Mouse (Mus musculus): Measurements from ENCODE around the gene H2-Eb2. TPM values are rescaled to one million over a fixed set of nuclear protein-coding genes. Genes with fewer than 3 reads are reported as not detected.

H2-Eb2 gene
- polyA plus RNA-seq, 2 experiments = not detected

DNA sequence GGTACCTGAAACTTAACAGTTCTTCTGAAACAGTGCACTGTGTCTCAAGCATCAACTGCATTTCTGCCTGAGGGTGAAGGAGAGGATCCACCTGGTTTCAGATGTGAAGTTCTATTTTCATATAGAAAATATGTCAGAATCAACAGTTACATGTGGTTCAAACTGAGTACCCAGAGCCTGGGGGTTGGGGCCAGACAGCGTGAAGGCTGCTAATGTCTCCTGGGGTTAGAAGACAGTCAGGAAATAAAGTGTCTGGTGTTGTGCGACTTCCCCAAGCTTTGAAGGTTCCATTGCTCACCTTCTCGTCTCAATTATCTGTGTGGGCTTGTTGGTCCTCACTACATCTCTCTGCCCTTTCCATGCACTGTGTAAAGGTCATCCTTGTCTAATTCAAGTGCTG, 908 bp downstream of the H2-Eb2 start:
- no peak overlapping the region for H3K9ac ChIP-seq (ENCODE audit: low read depth, low read length, severe bottlenecking)
- H3K4me2 ChIP-seq (replicated peaks; ENCODE audit: low read depth, low read length, severe bottlenecking) = no peak overlapping the region
- H3K27ac ChIP-seq (replicated peaks; ENCODE audit: low read depth, low read length) = no peak overlapping the region
- H3K9me3 ChIP-seq (ENCODE audit: control insufficient read depth, low read length) = no peaks in the 10 kb centered on the region
- no peaks in the 10 kb centered on the region for H3K4me1 ChIP-seq (ENCODE audit: control insufficient read depth, insufficient read depth, low read length)
- H3K27me3 ChIP-seq (ENCODE audit: control insufficient read depth, insufficient read depth, low read length) = no peaks in the 10 kb centered on the region
- DNase-seq (ENCODE audit: low spot score) = no peak
- 76% methylated on average over 3 of the region's 3 CpGs for WGBS
- no peaks in the 10 kb centered on the region for H3K36me3 ChIP-seq (ENCODE audit: control insufficient read depth, insufficient read depth, low read length)
- no peak overlapping the region for H3K4me3 ChIP-seq (replicated peaks; ENCODE audit: low read length)
- TF ChIP-seq POLR2A (IDR thresholded peaks at IDR 0.05; ENCODE audit: borderline replicate concordance, extremely low read depth, insufficient read depth, insufficient read length) = no peak
- no peak for ATAC-seq (ENCODE audit: low FRiP score, low read depth)

DNA sequence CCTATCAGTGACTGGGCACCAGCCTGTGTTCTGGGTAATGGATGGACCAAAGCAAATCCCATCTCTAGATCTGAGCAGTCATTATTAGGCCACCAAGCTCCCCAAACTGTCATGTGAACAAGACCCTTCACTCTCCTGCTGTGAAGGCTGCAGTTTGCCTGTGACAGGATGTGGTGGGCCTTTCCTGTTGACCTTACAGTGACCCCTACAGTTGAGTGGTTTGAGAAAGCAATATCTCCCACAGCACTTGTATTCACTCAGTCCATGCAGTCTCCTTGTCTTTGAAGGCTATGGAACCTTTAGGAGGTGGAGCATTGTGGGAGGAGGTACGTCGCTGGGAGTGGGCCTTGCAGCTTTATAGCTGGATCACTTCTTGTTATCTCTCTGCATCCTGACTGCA, 4.3 kb downstream of the H2-Eb2 start:
- H3K27me3 ChIP-seq (ENCODE audit: control insufficient read depth, insufficient read depth, low read length) = no peaks in the 10 kb centered on the region
- no peak for TF ChIP-seq POLR2A (IDR thresholded peaks at IDR 0.05; ENCODE audit: borderline replicate concordance, extremely low read depth, insufficient read depth, insufficient read length)
- H3K4me2 ChIP-seq (replicated peaks; ENCODE audit: low read depth, low read length, severe bottlenecking) = no peak overlapping the region
- H3K4me3 ChIP-seq (replicated peaks; ENCODE audit: low read length) = no peak overlapping the region
- 42% methylated on average over 2 of the region's 2 CpGs for WGBS
- H3K9me3 ChIP-seq (ENCODE audit: control insufficient read depth, low read length) = no peaks in the 10 kb centered on the region
- H3K9ac ChIP-seq (ENCODE audit: low read depth, low read length, severe bottlenecking) = no peak overlapping the region
- no peaks in the 10 kb centered on the region for H3K36me3 ChIP-seq (ENCODE audit: control insufficient read depth, insufficient read depth, low read length)
- no peaks in the 10 kb centered on the region for H3K4me1 ChIP-seq (ENCODE audit: control insufficient read depth, insufficient read depth, low read length)
- ATAC-seq (ENCODE audit: low FRiP score, low read depth) (no peak), DNase-seq (ENCODE audit: low spot score) (no peak)
- H3K27ac ChIP-seq (replicated peaks; ENCODE audit: low read depth, low read length) = no peak overlapping the region

DNA sequence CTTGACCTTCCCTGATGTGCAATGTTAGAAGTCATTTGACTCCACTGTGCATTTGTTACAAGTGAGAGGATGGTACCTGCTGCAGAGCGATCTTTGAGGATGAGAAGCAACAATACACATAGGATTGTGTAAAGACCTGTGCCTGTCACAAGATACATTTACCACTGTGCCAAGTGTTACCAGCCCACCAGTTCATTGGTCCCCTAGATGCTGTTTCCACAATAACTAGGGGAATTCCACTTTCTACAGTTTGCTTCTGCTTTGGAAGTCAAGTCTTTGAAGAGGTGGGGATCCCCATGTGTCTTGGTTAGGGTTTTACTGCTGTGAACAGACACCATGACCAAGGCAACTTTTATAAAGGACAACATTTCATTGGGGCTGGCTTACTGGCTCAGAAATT, 5.7 kb downstream of the H2-Eb2 start:
- DNase-seq (ENCODE audit: low spot score) = no peak
- H3K27me3 ChIP-seq (ENCODE audit: control insufficient read depth, insufficient read depth, low read length) = no peaks in the 10 kb centered on the region
- no peaks in the 10 kb centered on the region for H3K36me3 ChIP-seq (ENCODE audit: control insufficient read depth, insufficient read depth, low read length)
- no peak for TF ChIP-seq POLR2A (IDR thresholded peaks at IDR 0.05; ENCODE audit: borderline replicate concordance, extremely low read depth, insufficient read depth, insufficient read length)
- H3K4me3 ChIP-seq (replicated peaks; ENCODE audit: low read length) = no peak overlapping the region
- H3K4me1 ChIP-seq (ENCODE audit: control insufficient read depth, insufficient read depth, low read length) = no peaks in the 10 kb centered on the region
- no peak overlapping the region for H3K4me2 ChIP-seq (replicated peaks; ENCODE audit: low read depth, low read length, severe bottlenecking)
- no peaks in the 10 kb centered on the region for H3K9me3 ChIP-seq (ENCODE audit: control insufficient read depth, low read length)
- ATAC-seq (ENCODE audit: low FRiP score, low read depth) = no peak
- H3K9ac ChIP-seq (ENCODE audit: low read depth, low read length, severe bottlenecking) = no peak overlapping the region
- H3K27ac ChIP-seq (replicated peaks; ENCODE audit: low read depth, low read length) = no peak overlapping the region
- WGBS = 96% methylated on average over 1 of the region's 1 CpGs

DNA sequence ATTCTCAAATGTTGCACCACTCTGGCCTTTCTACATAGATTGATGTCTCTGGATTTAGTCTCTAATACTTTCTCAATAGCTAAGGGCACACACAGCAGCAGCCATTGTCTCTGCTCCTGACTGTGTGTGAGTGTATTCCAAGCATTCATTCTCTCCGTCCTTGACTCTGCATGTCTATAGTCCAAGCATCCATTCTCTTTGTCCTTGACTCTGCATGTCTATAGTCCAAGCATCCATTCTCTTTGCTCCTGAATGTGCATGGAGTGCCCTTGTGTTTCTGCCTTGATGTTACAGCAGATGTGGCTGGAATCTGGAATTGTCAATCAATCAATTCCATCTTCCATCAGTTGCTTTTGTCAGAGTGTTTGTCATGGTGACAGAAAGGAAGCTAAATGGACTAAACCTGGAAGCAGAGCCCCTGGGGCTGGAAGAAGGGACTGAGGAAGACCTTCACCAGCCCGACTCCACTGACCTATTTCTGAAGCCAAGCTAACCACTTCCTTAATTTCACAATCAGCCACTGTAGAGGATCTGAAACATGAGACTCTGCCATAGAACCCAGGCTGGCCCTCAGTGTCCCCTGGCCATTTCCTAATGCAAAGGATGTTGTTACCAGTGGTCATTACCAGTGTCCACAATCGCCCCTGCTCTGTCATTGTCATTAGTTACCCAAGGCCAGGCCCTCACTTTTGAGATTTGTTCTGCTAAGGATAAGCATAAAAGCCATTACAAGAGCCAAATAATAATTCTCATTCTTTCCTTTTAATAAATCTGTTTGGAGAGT, 15.3 kb downstream of the H2-Eb2 start:
- no peaks in the 10 kb centered on the region for H3K27me3 ChIP-seq (ENCODE audit: control insufficient read depth, insufficient read depth, low read length)
- H3K4me2 ChIP-seq (replicated peaks; ENCODE audit: low read depth, low read length, severe bottlenecking) = no peak overlapping the region
- no peaks in the 10 kb centered on the region for H3K4me1 ChIP-seq (ENCODE audit: control insufficient read depth, insufficient read depth, low read length)
- TF ChIP-seq POLR2A (IDR thresholded peaks at IDR 0.05; ENCODE audit: borderline replicate concordance, extremely low read depth, insufficient read depth, insufficient read length) = no peak
- DNase-seq (ENCODE audit: low spot score) (no peak), ATAC-seq (ENCODE audit: low FRiP score, low read depth) (no peak)
- no peak overlapping the region for H3K9ac ChIP-seq (ENCODE audit: low read depth, low read length, severe bottlenecking)
- no peaks in the 10 kb centered on the region for H3K36me3 ChIP-seq (ENCODE audit: control insufficient read depth, insufficient read depth, low read length)
- no peaks in the 10 kb centered on the region for H3K9me3 ChIP-seq (ENCODE audit: control insufficient read depth, low read length)
- H3K4me3 ChIP-seq (replicated peaks; ENCODE audit: low read length) = no peak overlapping the region
- WGBS = 64% methylated on average over 3 of the region's 3 CpGs
- H3K27ac ChIP-seq (replicated peaks; ENCODE audit: low read depth, low read length) = no peak overlapping the region

DNA sequence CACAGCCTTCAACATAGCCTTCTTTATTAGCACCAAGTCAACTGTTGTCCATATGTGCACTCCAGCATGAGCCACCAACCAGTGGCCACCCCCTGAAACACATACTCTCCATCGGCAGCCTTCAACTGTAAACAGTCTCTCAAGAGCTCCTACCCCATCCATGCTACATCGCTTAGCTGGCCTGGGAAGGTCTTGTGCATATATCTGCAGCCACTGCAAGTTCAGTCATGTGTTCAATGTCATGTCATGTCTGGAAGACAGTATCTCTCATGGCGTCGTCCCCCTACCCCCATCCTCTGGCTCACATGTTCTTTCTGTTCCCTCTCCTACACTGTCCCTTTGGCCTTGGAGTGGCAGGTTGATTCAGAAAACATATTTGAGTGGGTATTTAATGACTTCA, 19.4 kb downstream of the H2-Eb2 start:
- Histone ChIP-seq H3K4me1 (ENCODE audit: control insufficient read depth, insufficient read depth, low read length) (no peaks in the 10 kb centered on the region), H3K36me3 (ENCODE audit: control insufficient read depth, insufficient read depth, low read length) (no peaks in the 10 kb centered on the region), H3K4me3 (replicated peaks; ENCODE audit: low read length) (no peak overlapping the region), H3K27me3 (ENCODE audit: control insufficient read depth, insufficient read depth, low read length) (no peaks in the 10 kb centered on the region), H3K4me2 (replicated peaks; ENCODE audit: low read depth, low read length, severe bottlenecking) (no peak overlapping the region), H3K27ac (replicated peaks; ENCODE audit: low read depth, low read length) (no peak overlapping the region), H3K9ac (ENCODE audit: low read depth, low read length, severe bottlenecking) (no peak overlapping the region), H3K9me3 (ENCODE audit: control insufficient read depth, low read length) (no peaks in the 10 kb centered on the region)
- no peak for TF ChIP-seq POLR2A (IDR thresholded peaks at IDR 0.05; ENCODE audit: borderline replicate concordance, extremely low read depth, insufficient read depth, insufficient read length)
- ATAC-seq (ENCODE audit: low FRiP score, low read depth) = no peak
- WGBS = 91% methylated on average over 4 of the region's 4 CpGs
- no peak for DNase-seq (ENCODE audit: low spot score)

Data from limb, embryonic 14.5 days (tissue).